Comparison of ENCODE assay signal across 8 mouse cellular contexts in genomic region chr2:118813981-118814836, GRCm38 (mm10). TPM values are rescaled to one million over a fixed set of nuclear protein-coding genes. Genes with fewer than 3 reads are reported as not detected.
DNase-seq lines count a peak whose midpoint lies in the region; ATAC-seq lines count a peak whose summit lies in the region.

Gene Knstrn, plus strand, starts transcription at chr2:118814003.

- peak within 1 kb of the TSS; percentile 44; the same call in 1 of the 2 replicates for H3K27ac ChIP-seq in intestine, embryonic 15.5 days

- intact Hi-C loops in gastrocnemius, postnatal 36 days (cut with DNase I), result no loop called here
- intact Hi-C loops in left cerebral cortex, postnatal 25 days (cut with DNase I), result loop anchor here (5.0 kb wide), 1 partner anchor 48 kb away; the partner anchor contains the start of gene Ivd

- ATAC-seq in intestine, embryonic 15.5 days, result peak; percentile 96

- H3K9ac ChIP-seq in intestine, embryonic 15.5 days, result peak within 1 kb of the TSS; percentile 71

- H3K36me3 ChIP-seq in intestine, embryonic 15.5 days, result peaks cover 11% of the 10 kb centered on the region; the same call in 1 of the 2 replicates

- WGBS in intestine, embryonic 15.5 days, result under 1% methylated on average over 49 of the region's 49 CpGs

- DNase-seq in adrenal gland, adult 8-10 months, result peak; percentile 85
- DNase-seq in embryo, embryonic 11.5 days (ENCODE audit: low read depth, low spot score), result peak; percentile 80
- DNase-seq in gastrocnemius, postnatal 36 days, result peak; percentile 77 to 87
- peak; percentile 83 to 85 for DNase-seq in left cerebral cortex, postnatal 25 days (ENCODE audit: low spot score in 2 of 2)
- peak; percentile 90 for DNase-seq in mesoderm, embryonic 11.5 days (ENCODE audit: low read depth, low spot score)
- DNase-seq in right cerebral cortex, postnatal 25 days, result peak; percentile 86
- peak; percentile 78 to 89 for DNase-seq in urinary bladder, postnatal 36 days (ENCODE audit: low spot score in 2 of 2)

- H3K4me3 ChIP-seq in intestine, embryonic 15.5 days (replicated peaks), result peak within 1 kb of the TSS; percentile 80

- peak within 1 kb of the TSS; percentile 82 for H3K4me2 ChIP-seq in intestine, embryonic 15.5 days (replicated peaks)

- 0 out of 2 replicates have a peak, but pooled peaks cover 12% of the 10 kb centered on the region for H3K4me1 ChIP-seq in intestine, embryonic 15.5 days (replicated peaks)

- no peaks in the 10 kb centered on the region for H3K9me3 ChIP-seq in intestine, embryonic 15.5 days

- no peaks in the 10 kb centered on the region for H3K27me3 ChIP-seq in intestine, embryonic 15.5 days (replicated peaks)

RNA-seq across cellular contexts. Expression of gene Knstrn, which starts in this region (rescaled TPM):
- 1 to 10 TPM; 1.3 to 3.2 (median 2.5) TPM for total RNA-seq in adrenal gland, adult 8-10 months (2022)
- 1 to 10 TPM in 1 of 2 experiments, under 1 TPM in 1; 0.94 to 1.6 TPM for total RNA-seq in gastrocnemius, postnatal 36 days (2021)
- 89.5 and 98.5 TPM in 2 replicates for polyA plus RNA-seq in intestine, embryonic 15.5 days (2015; fragmentation: Nextera tagmentation; extraction: Ambion mirVana)
- total RNA-seq in left cerebral cortex, postnatal 25 days (2021), result 1 to 10 TPM in 1 of 2 experiments, under 1 TPM in 1; 0.94 to 2.2 TPM

Comparison
In these comparisons a context has a peak if more than half of its experiments do, and no peak if none do; other contexts are left out.
1. Peak in every context shown above with its lines: DNase-seq, ATAC-seq, H3K4me3 ChIP-seq and H3K27ac ChIP-seq.